Mouse (Mus musculus) limb, embryonic 11.5 days (tissue): ENCODE results near the gene Stx6. TPM values are rescaled to one million over a fixed set of nuclear protein-coding genes. Genes with fewer than 3 reads are reported as not detected.

Source experiments
- ATAC-seq: fragments of 200-750 bp; cut with Nextera tagmentation; 2 replicates; pipeline ENCODE4 v1.8.0; 2017; ENCODE audit warnings: low read depth; ENCODE audit not compliant: insufficient number of reproducible peaks, low FRiP score, low TSS enrichment
- DNase-seq: peaks from one replicate; pipeline ENCODE4 v3.0.0-alpha.2; 2015; ENCODE audit warnings: low spot score
- H3K27ac ChIP-seq: fragments of 300-500 bp; sonication (generic); replicated peaks from 2 replicates; pipeline ENCODE4 v1.5.1; 2014; ENCODE audit warnings: low read depth, mild to moderate bottlenecking, low read length
- H3K27me3 ChIP-seq: fragments of 300-500 bp; sonication (generic); 2 replicates; pipeline ENCODE4 v1.6.1; 2014; ENCODE audit warnings: mild to moderate bottlenecking, low read length, mixed read lengths; ENCODE audit not compliant: control insufficient read depth, insufficient read depth
- H3K36me3 ChIP-seq: fragments of 300-500 bp; sonication (generic); 2 replicates; pipeline ENCODE4 v1.6.1; 2014; ENCODE audit warnings: mild to moderate bottlenecking, low read length, moderate library complexity, mixed read lengths; ENCODE audit not compliant: control insufficient read depth, insufficient read depth
- H3K4me1 ChIP-seq: fragments of 300-500 bp; sonication (generic); 2 replicates; pipeline ENCODE4 v1.6.1; 2014; ENCODE audit warnings: low read length, mixed read lengths; ENCODE audit not compliant: control insufficient read depth, insufficient read depth
- H3K4me2 ChIP-seq: fragments of 300-500 bp; sonication (generic); 2 replicates; pipeline ENCODE4 v1.6.1; 2014; ENCODE audit warnings: low read depth, mild to moderate bottlenecking, moderate library complexity; ENCODE audit not compliant: severe bottlenecking
- H3K4me3 ChIP-seq: fragments of 300-500 bp; sonication (generic); 2 replicates; pipeline ENCODE4 v1.5.1; 2014; ENCODE audit warnings: low read depth, low read length
- H3K9ac ChIP-seq: fragments of 300-500 bp; sonication (generic); 2 replicates; pipeline ENCODE4 v1.6.1; 2014; ENCODE audit warnings: mild to moderate bottlenecking, low read length
- H3K9me3 ChIP-seq: fragments of 300-500 bp; sonication (generic); 2 replicates; pipeline ENCODE4 v1.6.1; 2016; ENCODE audit warnings: low read length; ENCODE audit not compliant: control insufficient read depth
- WGBS: fragments of 180-500 bp; shearing (Covaris S2); extraction: QIAGEN DNeasy Blood & Tissue Kit; methylation state at CpG from one replicate; pipeline ENCODE4 v1.1.7; 2014; 5-methylcytosine and 5-hydroxymethylcytosine counted together
- polyA plus RNA-seq: library from polyadenylated mRNA; unstranded; fragments of >200 nt; fragmentation: Nextera tagmentation; extraction: Ambion mirVana; gene quantifications from 2 replicates; pipeline ENCODE4 v1.2.1, GENCODE M21; 2014

The Stx6 gene
- 91.8 and 116 TPM in 2 replicates for polyA plus RNA-seq

GRCm38 (mm10) chr1:155158141-155158969, at the start of gene Stx6:
Stx6 (plus strand) TSS chr1:155158715.
- Histone ChIP-seq H3K4me2 (peak within 1 kb of the TSS; percentile 64), H3K9ac (peak within 1 kb of the TSS; percentile 90), H3K9me3 (no peaks in the 10 kb centered on the region), H3K4me1 (no peaks in the 10 kb centered on the region), H3K36me3 (no peaks in the 10 kb centered on the region), H3K4me3 (peak within 1 kb of the TSS; percentile 97), H3K27me3 (no peaks in the 10 kb centered on the region), H3K27ac (peak within 1 kb of the TSS; percentile 59)
- peak; percentile 99 for DNase-seq
- ATAC-seq = peak; percentile 96
- WGBS = 2% methylated on average over 48 of the region's 48 CpGs

- H3K4me3 ChIP-seq = no peak overlapping the region
- 23% methylated on average over 18 of the region's 18 CpGs for WGBS
- no peaks in the 10 kb centered on the region for H3K9me3 ChIP-seq
- H3K4me1 ChIP-seq = peaks cover 13% of the 10 kb centered on the region
- H3K4me2 ChIP-seq = peak overlapping the region; percentile 27
- no peak overlapping the region for H3K27ac ChIP-seq
- no peak for ATAC-seq
- peak overlapping the region; percentile 43 for H3K9ac ChIP-seq
- H3K27me3 ChIP-seq = no peaks in the 10 kb centered on the region
- DNase-seq = no peak
- H3K36me3 ChIP-seq = no peaks in the 10 kb centered on the region
Observed at GRCm38 (mm10) chr1:155109387-155110350, 48.8 kb upstream of the Stx6 start.

- H3K36me3 ChIP-seq = no peaks in the 10 kb centered on the region
- no peak overlapping the region for H3K4me3 ChIP-seq
- no peak overlapping the region for H3K27ac ChIP-seq
- H3K4me2 ChIP-seq = no peak overlapping the region
- WGBS = 23% methylated on average over 6 of the region's 6 CpGs
- no peaks in the 10 kb centered on the region for H3K9me3 ChIP-seq
- H3K9ac ChIP-seq = no peak overlapping the region
- ATAC-seq = no peak
- peaks cover 13% of the 10 kb centered on the region for H3K4me1 ChIP-seq
- no peaks in the 10 kb centered on the region for H3K27me3 ChIP-seq
- DNase-seq = no peak
Observed at GRCm38 (mm10) chr1:155111491-155111890, 47.0 kb upstream of the Stx6 start.

GRCm38 (mm10) chr1:155112118-155112517, 46.4 kb upstream of the Stx6 start:
- Histone ChIP-seq H3K4me3 (no peak overlapping the region), H3K4me1 (peaks cover 13% of the 10 kb centered on the region)
- WGBS = 36% methylated on average over 4 of the region's 4 CpGs

GRCm38 (mm10) chr1:155112875-155113274, 45.6 kb upstream of the Stx6 start:
- H3K9ac ChIP-seq = no peak overlapping the region
- no peak overlapping the region for H3K4me2 ChIP-seq
- no peak overlapping the region for H3K4me3 ChIP-seq
- DNase-seq (no peak), ATAC-seq (no peak)
- H3K27ac ChIP-seq = no peak overlapping the region
- no peaks in the 10 kb centered on the region for H3K27me3 ChIP-seq
- H3K9me3 ChIP-seq = no peaks in the 10 kb centered on the region
- 85% methylated on average over 1 of the region's 1 CpGs for WGBS
- no peaks in the 10 kb centered on the region for H3K36me3 ChIP-seq
- peaks cover 13% of the 10 kb centered on the region for H3K4me1 ChIP-seq

More at GRCm38 (mm10) chr1:155112118-155112517, 46.4 kb upstream of the Stx6 start:
- Histone ChIP-seq H3K36me3 (no peaks in the 10 kb centered on the region), H3K9ac (no peak overlapping the region), H3K27ac (no peak overlapping the region), H3K4me2 (no peak overlapping the region), H3K27me3 (no peaks in the 10 kb centered on the region), H3K9me3 (no peaks in the 10 kb centered on the region)
- no peak for DNase-seq
- ATAC-seq = no peak

- peaks cover 8% of the 10 kb centered on the region; the same call in 1 of the 2 replicates for H3K4me1 ChIP-seq
- H3K4me3 ChIP-seq = no peak overlapping the region
- 18% methylated on average over 3 of the region's 3 CpGs for WGBS
- H3K9me3 ChIP-seq = no peaks in the 10 kb centered on the region
- H3K4me2 ChIP-seq = no peak overlapping the region
- no peaks in the 10 kb centered on the region for H3K27me3 ChIP-seq
- H3K27ac ChIP-seq = no peak overlapping the region
- ATAC-seq (no peak), DNase-seq (no peak)
- no peaks in the 10 kb centered on the region for H3K36me3 ChIP-seq
- no peak overlapping the region for H3K9ac ChIP-seq
Observed at GRCm38 (mm10) chr1:155113946-155114345, 44.6 kb upstream of the Stx6 start.

- H3K27ac ChIP-seq = no peak overlapping the region
- H3K4me1 ChIP-seq = no peaks in the 10 kb centered on the region; the same call in 1 of the 2 replicates
- 59% methylated on average over 1 of the region's 1 CpGs for WGBS
- no peak overlapping the region for H3K4me2 ChIP-seq
- H3K9me3 ChIP-seq = no peaks in the 10 kb centered on the region
- H3K9ac ChIP-seq = no peak overlapping the region
- DNase-seq = no peak
- no peaks in the 10 kb centered on the region for H3K36me3 ChIP-seq
- no peak for ATAC-seq
- no peaks in the 10 kb centered on the region for H3K27me3 ChIP-seq
- H3K4me3 ChIP-seq = no peak overlapping the region
Observed at GRCm38 (mm10) chr1:155119719-155120118, 38.8 kb upstream of the Stx6 start.
